Mouse (Mus musculus) heart, postnatal 0 days (tissue): ENCODE data around the gene Ube2ql1. TPM values are rescaled to one million over a fixed set of nuclear protein-coding genes. Genes with fewer than 3 reads are reported as not detected.
A peak's percentile ranks its signal among the peaks of the same experiment; 100 is the strongest.

Experiments used
- ATAC-seq: fragments of 200-750 bp; cut with Nextera tagmentation; 2 replicates; pipeline ENCODE4 v1.8.0; 2017; ENCODE audit warnings: low read depth, moderate number of reproducible peaks, moderate library complexity; ENCODE audit not compliant: insufficient read depth
- DNase-seq: peaks from one replicate; pipeline ENCODE4 v3.0.0-alpha.2; 2016; ENCODE audit warnings: low spot score
- H3K27ac ChIP-seq: fragments of 300-500 bp; sonication (generic); 2 replicates; pipeline ENCODE4 v1.5.1; 2014; ENCODE audit warnings: low read depth, mild to moderate bottlenecking
- H3K27me3 ChIP-seq: fragments of 300-500 bp; sonication (generic); 2 replicates; pipeline ENCODE4 v1.6.1; 2014; ENCODE audit warnings: low read length, mixed read lengths; ENCODE audit not compliant: control insufficient read depth, insufficient read depth
- H3K36me3 ChIP-seq: fragments of 300-500 bp; sonication (generic); replicated peaks from 2 replicates; pipeline ENCODE4 v1.6.1; 2014; ENCODE audit warnings: low read length, mixed read lengths; ENCODE audit not compliant: control insufficient read depth, insufficient read depth
- H3K4me1 ChIP-seq: fragments of 300-500 bp; sonication (generic); 2 replicates; pipeline ENCODE4 v1.6.1; 2014; ENCODE audit warnings: antibody characterized with exemption; ENCODE audit not compliant: control insufficient read depth, insufficient read depth
- H3K4me2 ChIP-seq: fragments of 300-500 bp; sonication (generic); 2 replicates; pipeline ENCODE4 v1.6.1; 2014; ENCODE audit warnings: low read depth, mild to moderate bottlenecking, low read length, moderate library complexity
- H3K4me3 ChIP-seq: fragments of 300-500 bp; sonication (generic); 2 replicates; pipeline ENCODE4 v1.5.1; 2014; ENCODE audit warnings: low read depth, low read length
- H3K9ac ChIP-seq: fragments of 300-500 bp; sonication (generic); replicated peaks from 2 replicates; pipeline ENCODE4 v1.6.1; 2014; ENCODE audit warnings: low read depth, low read length, mixed read lengths
- H3K9me3 ChIP-seq: fragments of 300-500 bp; sonication (generic); replicated peaks from 2 replicates; pipeline ENCODE4 v1.6.1; 2016; ENCODE audit warnings: low read length; ENCODE audit not compliant: control insufficient read depth
- CTCF ChIP-seq: IDR thresholded peaks from 2 replicates; pipeline ENCODE4 v1.5.1; 2016; ENCODE audit warnings: antibody characterized with exemption, control low read depth, low read depth
- EP300 ChIP-seq: IDR thresholded peaks from 2 replicates; pipeline ENCODE4 v1.6.1; 2016; ENCODE audit warnings: antibody characterized with exemption, low read depth
- WGBS: fragments of 180-500 bp; shearing (Covaris S2); extraction: QIAGEN DNeasy Blood & Tissue Kit; methylation state at CpG from one replicate; pipeline ENCODE4 v1.1.7; 2014; 5-methylcytosine and 5-hydroxymethylcytosine counted together
- polyA plus RNA-seq: library from polyadenylated mRNA; unstranded; fragments of >200 nt; fragmentation: Nextera tagmentation; extraction: Ambion mirVana; gene quantifications from 2 replicates; pipeline ENCODE4 v1.2.1, GENCODE M21; 2015
- total RNA-seq: library from RNA; depleted of rRNA; stranded (reverse); fragments of >200 nt; gene quantifications from 2 replicates; pipeline ENCODE4 v1.2.3, GENCODE M21; 2014; ENCODE audit warnings: low replicate concordance; rRNA removed

The Ube2ql1 gene
- total RNA-seq = 0.08 and 4.6 TPM in 2 replicates
- 0.41 and 0.73 TPM in 2 replicates for polyA plus RNA-seq

DNA sequence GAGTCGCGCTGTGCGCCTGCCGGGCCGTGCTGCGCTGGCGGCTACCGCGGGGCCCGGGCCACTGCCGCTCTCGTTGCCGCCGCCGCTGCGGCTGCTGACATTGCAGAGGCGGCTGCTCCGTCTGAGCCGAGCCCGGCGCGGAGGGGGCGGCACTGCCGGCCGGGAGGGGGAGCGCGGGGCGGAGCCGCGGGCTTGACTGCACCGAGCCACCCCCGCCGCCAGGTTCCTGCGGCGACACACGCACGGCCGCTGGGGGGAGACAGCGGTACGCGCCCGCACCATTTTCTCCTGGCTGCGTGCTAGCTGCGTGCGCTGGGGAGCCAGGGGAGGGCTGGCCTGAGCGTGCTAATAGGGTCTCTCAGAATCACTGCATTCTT is at the start of gene Ube2ql1:
Gene Ube2ql1 (minus strand): TSS at position 131 of the 377 bp plus-strand sequence.
- H3K27me3 ChIP-seq = peaks cover 53% of the 10 kb centered on the region

DNA sequence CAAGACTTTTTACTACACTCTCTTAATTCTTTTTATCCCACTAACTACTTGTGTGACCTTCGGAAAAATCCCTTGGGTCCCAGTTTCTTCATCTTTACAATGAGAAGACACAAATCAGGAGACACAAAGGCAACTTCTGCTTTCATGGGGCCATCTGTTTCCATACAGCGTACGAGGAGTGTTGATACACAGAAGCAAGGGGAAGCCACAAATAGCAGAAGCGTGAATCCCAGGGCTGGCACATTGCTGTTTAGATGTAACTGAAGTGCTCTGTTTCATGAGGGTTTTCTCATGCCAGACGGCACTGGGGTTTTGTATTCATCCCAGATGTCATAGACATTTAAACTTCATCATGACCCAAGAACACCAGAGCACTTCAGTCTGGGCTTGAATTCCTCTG is 49.0 kb upstream of the Ube2ql1 start:
- H3K4me2 ChIP-seq = no peak overlapping the region
- TF ChIP-seq CTCF (no peak), EP300 (no peak)
- no peak overlapping the region for H3K27ac ChIP-seq
- no peak overlapping the region for H3K9ac ChIP-seq
- ATAC-seq (no peak), DNase-seq (no peak)
- H3K4me1 ChIP-seq = no peaks in the 10 kb centered on the region
- no peaks in the 10 kb centered on the region for H3K9me3 ChIP-seq
- 71% methylated on average over 5 of the region's 5 CpGs for WGBS
- H3K27me3 ChIP-seq = no peaks in the 10 kb centered on the region
- no peaks in the 10 kb centered on the region for H3K36me3 ChIP-seq
- H3K4me3 ChIP-seq = no peak overlapping the region

More for the DNA sequence above, at the start of gene Ube2ql1:
- WGBS = under 1% methylated on average over 45 of the region's 46 CpGs
- Histone ChIP-seq H3K4me1 (no peaks in the 10 kb centered on the region), H3K4me2 (peak within 1 kb of the TSS; percentile 95), H3K4me3 (peak within 1 kb of the TSS; percentile 64), H3K36me3 (no peaks in the 10 kb centered on the region), H3K27ac (no peak within 1 kb of the TSS), H3K9me3 (no peaks in the 10 kb centered on the region), H3K9ac (peak within 1 kb of the TSS; percentile 10; the same call in 1 of the 2 replicates)
- DNase-seq (peak; percentile 63), ATAC-seq (peak; percentile 94)
- TF ChIP-seq CTCF = peak; percentile 76
- no peak for TF ChIP-seq EP300

DNA sequence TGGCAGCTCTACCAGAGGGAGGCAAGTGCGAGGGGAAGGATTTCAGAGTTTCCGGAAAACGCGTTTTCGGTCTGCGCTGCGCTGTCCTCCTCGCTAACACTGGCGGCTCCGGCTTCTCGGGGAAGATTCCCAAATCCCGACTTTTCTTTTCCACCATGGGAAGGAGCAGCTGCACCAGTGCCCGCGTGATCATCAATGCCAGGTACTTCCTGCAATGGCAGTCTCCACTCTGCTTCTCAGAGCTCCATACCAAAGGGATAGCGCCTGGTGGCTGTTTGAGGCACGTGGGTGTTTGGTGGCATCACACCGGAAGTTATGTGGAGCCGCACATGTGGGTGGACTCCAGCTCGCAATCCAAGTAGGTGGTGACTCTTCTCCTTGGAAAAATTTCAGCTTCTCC is 38.5 kb upstream of the Ube2ql1 start:
- H3K4me2 ChIP-seq = no peak overlapping the region
- ATAC-seq (no peak), DNase-seq (no peak)

DNA sequence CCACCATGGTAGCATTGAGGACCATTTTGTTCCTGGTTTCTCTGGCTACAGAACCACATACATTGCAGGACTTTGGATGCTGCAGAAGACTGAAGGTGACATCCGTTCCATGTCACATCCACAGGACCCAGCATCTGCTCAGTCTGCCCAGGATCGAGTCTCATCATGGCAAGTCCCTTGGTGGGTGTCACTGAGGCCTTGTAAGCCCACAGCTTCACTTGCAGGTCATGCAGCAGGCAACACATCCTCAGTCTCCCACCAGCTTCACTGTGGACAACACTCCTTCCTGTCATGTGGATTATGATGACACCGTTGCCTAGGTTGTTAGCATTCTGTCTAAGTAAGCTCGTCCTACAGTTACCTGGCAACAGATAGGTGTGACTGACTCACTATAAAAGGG is 32.7 kb upstream of the Ube2ql1 start:
- ATAC-seq (no peak), DNase-seq (no peak)
- no peak overlapping the region for H3K4me3 ChIP-seq
- no peak for TF ChIP-seq CTCF
- no peak for TF ChIP-seq EP300
- H3K36me3 ChIP-seq = no peaks in the 10 kb centered on the region
- no peak overlapping the region for H3K27ac ChIP-seq
- no peaks in the 10 kb centered on the region for H3K27me3 ChIP-seq
- H3K9me3 ChIP-seq = 0 out of 2 replicates have a peak, but pooled peaks cover 4% of the 10 kb centered on the region
- H3K4me1 ChIP-seq = no peaks in the 10 kb centered on the region
- H3K4me2 ChIP-seq = no peak overlapping the region
- H3K9ac ChIP-seq = no peak overlapping the region
- 69% methylated on average over 4 of the region's 4 CpGs for WGBS

More for the DNA sequence above, 38.5 kb upstream of the Ube2ql1 start:
- TF ChIP-seq CTCF = no peak
- no peak for TF ChIP-seq EP300
- H3K4me3 ChIP-seq = no peak overlapping the region
- WGBS = 80% methylated on average over 19 of the region's 19 CpGs
- no peak overlapping the region for H3K9ac ChIP-seq
- H3K4me1 ChIP-seq = no peaks in the 10 kb centered on the region
- H3K36me3 ChIP-seq = no peaks in the 10 kb centered on the region
- H3K9me3 ChIP-seq = no peaks in the 10 kb centered on the region
- H3K27me3 ChIP-seq = no peaks in the 10 kb centered on the region
- no peak overlapping the region for H3K27ac ChIP-seq

DNA sequence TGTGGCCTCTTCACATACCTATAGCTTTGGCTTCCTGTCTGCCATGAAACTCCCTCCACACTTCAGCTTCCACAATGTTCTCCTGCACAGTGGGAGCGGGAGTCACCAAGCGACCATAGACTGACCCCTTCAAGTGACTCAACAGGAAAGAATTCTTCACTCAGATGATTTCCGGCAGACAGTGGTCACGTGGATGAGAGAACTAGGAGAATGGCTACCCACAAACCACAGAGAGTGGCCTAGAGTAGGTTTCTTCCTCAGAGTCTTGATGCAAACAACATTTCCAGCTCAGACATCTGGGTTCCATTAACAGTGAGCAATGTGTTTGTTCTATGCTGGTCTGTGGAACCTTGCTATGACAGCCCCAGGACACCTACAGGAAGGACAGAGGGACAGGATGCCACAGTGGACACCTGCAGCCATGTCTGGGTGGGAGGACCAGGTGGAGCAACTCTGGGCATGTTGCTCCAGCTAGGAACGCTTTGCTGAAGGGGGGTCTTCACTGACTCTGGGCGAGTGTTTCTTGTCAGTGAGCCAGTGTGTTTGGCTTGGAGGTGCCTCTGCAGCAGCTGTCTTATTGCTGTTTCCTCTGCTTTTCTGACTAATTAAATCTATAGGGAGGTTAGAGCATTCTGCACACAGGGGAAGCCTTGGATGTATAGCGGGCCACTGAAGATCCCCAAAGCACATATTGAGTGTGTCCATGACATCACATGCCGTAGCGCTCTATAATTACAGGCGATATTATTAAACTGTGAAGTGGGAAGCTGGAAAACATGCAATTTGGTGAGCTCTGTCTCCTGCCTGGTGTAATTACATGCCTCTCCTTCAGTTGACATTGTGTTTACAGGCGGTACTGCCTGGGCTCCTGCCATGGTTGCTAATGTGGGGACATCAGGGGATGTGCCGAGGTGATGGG is 31.1 kb upstream of the Ube2ql1 start:
- WGBS = 70% methylated on average over 12 of the region's 12 CpGs
- TF ChIP-seq EP300 (no peak), CTCF (no peak)
- Histone ChIP-seq H3K27me3 (no peaks in the 10 kb centered on the region), H3K4me3 (no peak overlapping the region), H3K4me2 (no peak overlapping the region), H3K9me3 (0 out of 2 replicates have a peak, but pooled peaks cover 4% of the 10 kb centered on the region), H3K36me3 (no peaks in the 10 kb centered on the region), H3K9ac (no peak overlapping the region), H3K4me1 (no peaks in the 10 kb centered on the region), H3K27ac (no peak overlapping the region)
- DNase-seq = no peak
- no peak for ATAC-seq
